Mouse (Mus musculus) cerebellum, adult 9-10 months (tissue): ENCODE results near the gene Srd5a1.
A peak's percentile ranks its signal among the peaks of the same experiment; 100 is the strongest.
"Not testable (repeated sequence)": the region's sequence is repeated elsewhere in the genome, so short reads cannot be mapped to it uniquely, and the experiment has no call there.

Source experiments
- DNase-seq: peaks from one replicate; pipeline ENCODE4 v3.0.0; 2022

The Srd5a1 gene

DNA sequence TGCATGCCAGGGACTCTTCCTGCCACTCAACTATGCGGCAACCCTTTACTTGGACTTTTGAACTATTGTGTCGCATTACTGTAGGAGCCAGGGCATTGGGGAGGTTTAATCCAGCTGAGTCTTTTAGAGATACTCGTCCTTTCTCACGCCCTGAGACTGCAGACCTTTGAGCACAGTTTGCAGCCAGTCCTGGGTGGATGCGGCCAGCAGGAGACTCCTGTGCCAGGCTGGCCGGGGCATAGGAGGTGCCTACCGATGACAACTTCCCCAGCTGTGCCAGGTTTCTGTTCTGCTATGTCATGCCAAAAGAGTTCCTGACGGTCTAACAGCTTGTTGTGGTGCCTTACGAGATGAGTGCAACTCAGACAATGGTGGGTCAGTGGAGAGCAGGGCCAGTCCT lies 42.0 kb downstream of the Srd5a1 start:
- DNase-seq, result no peak

DNA sequence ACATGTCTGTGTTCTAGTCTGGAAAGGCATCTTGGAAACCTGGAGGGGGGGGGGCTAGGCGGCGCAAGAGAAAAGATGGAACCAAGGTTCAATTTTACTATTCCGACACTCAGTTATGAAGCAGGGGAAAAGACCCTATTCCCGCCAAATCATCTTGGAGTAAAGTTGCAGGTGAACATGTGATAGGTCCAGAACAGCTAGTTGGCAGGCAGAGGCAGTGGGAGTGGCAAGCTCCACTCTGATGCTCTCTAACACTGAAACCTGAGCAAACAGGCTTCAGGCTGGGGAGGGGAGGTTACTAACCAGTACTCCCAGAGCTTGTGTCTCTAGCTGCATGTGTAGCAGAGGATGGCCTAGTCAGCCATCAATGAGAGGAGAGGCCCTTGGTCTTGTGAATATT lies 45.8 kb downstream of the Srd5a1 start:
- DNase-seq, result not testable (repeated sequence)

DNA sequence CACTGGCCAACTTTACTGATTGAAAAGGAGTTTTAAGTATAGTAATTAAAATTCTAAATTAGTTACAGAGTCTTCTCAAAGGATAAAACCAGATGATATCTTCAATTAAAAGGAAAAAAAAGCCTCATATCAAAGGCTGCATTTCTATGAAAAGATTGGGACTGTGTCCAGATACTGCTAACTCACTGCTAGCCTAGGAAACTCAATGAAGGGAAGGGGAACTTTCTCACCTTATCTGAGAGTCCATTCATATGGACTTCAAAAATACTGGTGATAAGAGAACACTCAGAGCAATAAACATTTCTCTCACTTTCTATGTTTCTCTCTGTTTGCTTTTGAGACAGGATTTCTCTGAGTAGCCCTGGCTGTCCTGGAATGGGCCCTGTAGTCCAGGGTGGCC lies 46.7 kb downstream of the Srd5a1 start:
- no peak for DNase-seq

DNA sequence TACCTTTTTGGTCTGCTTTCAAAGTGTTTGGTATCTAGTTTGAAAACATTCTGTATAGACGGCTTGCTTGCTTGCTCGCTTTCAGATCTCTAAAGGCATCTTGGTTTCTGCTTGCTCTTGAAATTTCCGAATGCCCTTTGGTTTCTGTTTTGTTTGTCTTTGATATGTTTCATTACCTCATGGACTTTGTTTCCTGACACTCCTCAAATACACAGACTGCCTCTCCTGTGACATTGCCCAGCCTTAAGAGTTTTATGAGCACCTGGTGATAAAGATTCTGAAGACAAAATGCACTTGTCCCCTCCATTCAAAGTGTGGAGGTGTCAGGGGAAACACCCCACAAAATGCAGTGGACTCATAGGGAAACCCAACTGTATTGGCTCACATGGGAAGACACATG lies 47.3 kb downstream of the Srd5a1 start:
- no peak for DNase-seq

DNA sequence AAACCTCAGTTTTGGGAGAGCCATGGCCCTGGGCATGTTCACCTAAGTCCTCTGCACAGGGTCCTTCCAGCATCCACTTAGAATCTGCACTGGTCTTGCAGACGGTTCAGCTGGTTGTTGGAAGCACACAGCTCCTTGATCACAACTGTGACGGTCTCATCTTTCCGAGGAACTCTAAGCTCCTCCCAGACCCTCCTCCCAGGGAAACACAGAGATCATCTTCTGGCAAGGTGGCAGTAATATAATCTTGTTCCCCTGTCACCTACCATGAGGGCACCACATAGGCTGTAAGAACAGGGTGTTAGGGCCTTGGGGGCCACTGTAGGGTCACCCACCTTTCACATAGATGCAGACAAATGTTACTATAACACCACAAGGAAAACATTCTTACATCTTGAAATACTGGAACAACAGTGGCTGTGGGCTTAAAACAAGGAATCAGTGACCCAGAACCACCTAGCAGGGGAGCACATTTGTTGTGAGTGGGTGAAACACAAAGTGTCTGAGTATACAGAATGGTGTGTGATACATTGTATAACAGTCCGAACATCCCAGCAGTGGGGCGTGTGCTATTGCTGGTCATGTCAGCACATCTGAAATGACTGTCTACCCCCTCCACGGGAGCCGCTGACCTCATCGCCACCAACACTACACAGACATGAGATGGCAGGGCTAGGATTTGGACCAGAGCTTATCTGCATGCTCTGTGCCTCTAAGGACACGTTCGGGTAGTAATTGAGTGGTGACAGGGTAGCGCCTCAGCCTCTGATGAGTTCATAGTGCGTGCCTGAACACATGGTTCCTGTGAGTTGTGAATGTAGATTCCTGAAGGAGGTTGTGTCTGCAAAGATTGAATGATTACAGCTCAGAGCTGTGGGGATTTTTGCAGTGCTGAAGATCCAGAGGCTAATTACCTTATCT lies 48.3 kb downstream of the Srd5a1 start:
- no peak for DNase-seq

DNA sequence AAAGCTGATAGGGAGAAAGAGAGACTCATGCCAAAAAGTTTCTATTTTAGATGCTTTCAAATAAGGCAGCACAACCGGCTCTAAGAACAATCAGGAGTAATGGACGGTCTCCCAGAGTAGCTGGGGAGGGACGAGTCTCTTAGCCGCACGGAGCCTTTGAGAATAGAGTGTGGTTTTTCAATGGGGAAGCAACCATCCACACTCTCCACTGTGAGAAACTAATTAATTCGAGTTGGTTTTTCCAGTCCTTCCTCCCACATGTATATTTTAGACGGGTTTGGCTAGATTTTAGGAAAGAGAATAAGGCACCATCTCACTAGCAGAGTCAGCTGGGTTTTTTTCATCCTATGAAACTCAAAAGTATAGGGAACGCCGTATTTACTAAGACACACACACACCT lies 49.2 kb downstream of the Srd5a1 start:
- DNase-seq, result no peak

DNA sequence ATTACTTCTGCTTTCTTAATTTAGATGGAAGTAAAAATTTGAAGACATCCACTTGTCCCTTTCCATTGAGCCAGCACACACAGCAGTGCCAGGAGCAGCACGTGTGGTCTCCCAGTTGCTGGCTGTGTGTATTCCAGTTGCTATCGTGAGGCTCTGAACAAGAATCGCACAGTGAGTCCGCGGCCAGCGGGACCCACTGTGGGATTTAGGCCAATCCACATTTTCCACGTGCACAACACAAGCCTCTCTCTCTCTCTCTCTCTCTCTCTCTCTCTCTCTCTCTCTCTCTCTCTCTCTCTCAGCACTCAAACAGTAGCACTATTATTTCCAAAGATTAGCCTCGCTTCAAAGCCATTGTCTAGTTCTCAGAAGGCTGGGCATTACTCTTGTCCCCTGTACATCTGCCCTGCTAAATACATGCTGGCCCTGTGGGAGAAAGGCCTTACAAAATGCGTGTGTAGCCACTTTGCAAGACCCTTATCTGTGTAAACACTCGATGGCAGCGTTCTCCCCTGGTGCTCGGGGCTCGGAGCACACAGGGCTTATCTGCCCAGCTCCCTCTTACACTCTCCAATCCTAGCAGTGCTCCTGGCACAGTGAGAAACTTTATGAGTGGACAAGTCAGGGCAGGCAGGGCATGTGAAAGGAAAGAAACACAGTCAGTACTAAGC lies 51.8 kb downstream of the Srd5a1 start:
- no peak for DNase-seq

DNA sequence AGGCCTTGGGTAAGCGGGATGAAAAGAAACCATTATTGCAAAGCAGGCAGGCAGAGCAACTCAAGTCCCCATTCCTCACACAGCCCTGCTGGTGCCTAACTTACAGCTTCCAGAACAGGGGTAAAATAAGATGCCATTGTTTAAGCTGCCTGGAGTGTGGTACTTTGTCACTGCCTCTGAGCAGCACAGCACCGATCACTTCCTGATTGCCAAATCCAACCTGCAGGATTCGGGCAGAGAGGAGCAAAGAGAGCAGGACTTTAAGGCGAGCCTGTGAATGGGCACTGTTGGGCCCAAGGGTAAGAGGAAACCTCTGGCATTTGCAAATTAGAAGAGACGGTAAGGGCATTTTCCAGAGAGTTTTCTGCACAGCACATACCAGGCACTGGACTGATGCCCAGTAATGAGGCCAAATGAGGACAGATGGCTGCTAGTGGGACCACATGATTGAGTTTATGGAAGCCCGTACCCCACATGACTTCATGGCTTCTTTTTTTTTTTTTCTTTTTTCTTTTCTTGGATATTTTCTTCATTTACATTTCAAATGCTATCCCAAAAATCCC lies 53.1 kb downstream of the Srd5a1 start:
- peak; percentile 76 for DNase-seq

DNA sequence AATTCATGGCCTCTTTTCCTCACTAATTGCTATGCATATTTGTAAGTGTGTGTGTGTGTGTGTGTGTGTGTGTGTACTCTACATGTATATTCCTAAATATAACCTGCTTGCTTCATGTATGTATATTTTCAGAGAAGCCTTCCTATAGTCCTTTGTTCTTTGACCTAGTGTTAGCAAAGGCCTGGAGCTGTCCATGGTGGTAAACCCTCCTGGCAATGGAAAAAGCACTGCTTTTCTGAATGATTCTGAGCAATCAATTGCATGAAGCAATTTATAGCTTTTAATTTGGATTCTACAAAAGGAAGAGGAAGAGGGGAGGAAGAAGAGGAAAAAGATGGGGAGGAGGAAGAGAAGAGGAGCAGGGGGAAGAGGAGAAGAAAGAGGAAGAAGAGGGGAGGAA lies 54.5 kb downstream of the Srd5a1 start:
- no peak for DNase-seq

DNA sequence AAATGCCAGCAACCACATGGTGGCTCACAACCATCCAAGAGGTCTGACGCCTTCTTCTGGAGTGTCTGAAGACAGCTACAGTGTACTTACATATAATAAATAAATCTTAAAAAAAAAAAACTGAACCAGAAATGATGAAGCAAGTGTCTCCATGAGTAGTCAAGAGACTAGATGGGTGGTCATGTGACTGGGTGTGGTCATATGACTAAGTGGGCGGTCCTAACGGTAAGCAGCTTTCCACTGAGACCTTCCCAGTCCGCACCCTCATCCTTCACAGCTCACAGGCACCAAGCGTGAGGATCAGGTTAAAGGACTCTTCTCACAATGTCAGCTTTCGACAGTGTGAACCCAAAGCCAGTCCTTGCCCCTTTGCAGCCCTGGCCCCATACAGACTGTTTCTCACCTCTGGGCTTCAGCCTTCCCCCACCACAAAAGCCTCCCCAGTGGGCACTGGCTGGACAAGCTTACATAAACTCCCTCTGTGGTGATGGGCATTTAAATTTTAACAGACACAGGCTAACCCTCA lies 55.2 kb downstream of the Srd5a1 start:
- no peak for DNase-seq

DNA sequence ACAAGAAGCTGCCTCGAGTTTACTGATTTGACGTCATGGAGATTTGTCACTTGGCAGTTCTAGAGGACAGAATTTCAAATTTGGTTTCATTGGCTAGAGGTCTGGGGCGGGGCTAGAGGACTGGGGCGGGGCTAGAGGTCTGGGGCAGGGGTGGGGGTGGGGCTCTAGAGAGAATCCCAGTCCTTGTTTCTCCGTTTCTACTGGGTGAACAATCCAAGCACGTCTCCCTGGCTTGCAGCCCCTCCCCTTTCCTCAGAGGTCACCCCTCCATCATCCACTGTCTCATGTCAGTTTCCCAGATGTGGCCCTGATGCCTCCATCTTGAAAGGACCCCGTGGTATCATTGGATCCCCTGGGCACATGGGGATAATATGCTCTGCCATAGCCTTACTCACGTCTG lies 56.2 kb downstream of the Srd5a1 start:
- no peak for DNase-seq

DNA sequence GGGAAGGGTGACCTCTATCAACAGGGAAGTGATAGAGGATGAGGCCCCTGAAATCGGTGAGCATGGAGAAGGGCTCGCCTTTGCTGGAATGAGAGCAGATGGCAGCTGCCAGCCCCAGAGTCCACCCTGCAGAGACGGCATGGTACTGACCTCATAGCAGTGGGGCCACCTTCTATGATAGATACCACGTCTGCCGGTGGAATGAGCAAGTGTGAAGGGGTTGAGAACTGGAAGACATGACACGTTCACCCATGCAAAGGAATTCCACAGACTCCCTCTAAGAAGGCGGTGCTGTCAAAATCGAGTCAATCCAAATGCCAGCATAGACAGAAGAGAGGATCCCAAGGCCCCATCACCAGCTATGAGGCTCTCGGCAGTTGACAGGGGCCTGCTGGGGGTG lies 57.0 kb downstream of the Srd5a1 start:
- no peak for DNase-seq

DNA sequence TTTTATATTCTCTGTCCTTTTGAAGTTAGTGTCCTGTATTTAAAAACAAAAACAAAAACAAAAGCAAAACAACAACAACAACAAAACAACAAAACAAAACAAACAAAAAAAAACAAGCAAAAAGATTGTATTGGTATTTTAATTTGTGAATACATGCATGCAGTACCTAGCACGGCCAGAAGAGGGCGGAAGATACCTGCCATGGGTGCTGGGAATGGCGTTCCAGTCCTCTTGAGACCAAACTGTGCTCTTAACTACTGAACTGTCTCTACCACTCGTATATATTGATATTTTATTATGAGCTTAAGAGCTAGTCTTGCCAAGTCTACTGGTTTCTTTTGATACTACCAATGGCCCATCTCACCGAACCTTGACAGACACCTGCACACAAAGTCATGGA lies 58.2 kb downstream of the Srd5a1 start:
- no peak for DNase-seq

DNA sequence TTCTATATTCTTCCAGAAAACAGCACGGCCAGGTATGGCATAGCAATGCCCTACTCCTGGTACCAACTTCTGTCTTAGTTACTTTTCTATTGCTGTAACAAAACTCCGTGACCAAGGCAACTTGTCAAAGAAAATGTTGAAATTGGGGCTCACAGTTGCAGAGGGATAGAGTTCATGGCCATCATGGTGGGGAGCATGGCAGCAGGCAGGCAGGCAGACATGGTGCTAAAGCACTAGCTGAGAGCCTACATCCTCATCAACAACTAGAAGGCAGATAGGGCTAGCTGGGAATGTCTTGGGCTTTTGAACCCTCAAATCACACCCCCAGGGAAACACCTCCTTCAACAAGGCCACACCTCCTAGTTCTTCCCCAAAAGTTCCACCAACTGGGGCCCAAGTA lies 60.4 kb downstream of the Srd5a1 start:
- no peak for DNase-seq

DNA sequence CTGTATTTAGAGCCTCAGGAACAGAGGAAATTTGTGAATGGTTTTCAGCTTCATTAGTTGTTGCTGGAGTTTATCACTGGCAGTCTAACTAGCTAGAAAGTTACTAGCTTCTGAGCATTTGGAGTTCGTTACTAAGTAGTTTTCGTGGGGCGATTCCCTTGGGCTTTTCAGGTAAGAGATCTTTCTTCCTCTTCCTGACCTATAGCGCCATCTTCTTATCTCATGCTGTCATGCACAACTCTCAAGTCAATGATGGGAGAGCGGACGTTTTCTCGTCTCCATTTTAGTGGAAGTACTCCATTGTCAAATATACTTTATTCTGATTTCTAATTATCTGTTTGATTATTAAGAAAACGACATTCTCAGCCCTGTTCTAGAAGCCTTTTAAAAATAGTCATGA lies 61.3 kb downstream of the Srd5a1 start:
- no peak for DNase-seq

DNA sequence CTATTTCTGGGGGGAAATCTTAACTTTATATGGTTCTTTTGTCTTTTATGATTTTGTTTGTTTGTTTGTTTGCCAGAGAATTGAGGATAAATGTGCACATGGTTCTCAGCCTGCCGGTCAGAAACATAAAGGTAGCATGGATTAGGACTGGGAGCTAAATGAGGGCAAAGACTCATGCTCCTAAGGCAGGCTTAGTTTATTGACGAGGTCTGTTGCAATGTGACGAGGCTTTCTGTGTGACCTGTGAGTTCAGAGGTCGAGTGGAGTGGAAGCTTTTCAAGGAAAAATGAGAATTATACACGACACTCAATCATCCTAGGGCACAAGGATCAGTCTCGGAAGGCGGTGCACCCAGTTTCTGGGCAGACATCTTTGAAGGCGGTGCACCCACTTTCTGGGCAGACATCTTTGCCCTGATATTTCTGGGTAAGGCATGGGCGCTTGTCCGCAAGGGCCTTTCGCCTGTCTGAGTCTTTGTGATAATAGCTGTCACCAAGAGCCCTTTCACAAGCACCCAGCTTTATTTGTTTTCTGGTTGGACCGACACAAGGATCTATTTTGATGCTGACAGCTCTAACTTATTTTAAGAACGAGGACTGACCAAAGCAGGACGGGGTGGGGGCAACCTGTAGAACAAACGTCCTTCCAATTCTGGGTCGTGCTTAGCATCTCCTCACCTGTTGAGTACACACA lies 63.6 kb downstream of the Srd5a1 start:
- DNase-seq, result no peak

DNA sequence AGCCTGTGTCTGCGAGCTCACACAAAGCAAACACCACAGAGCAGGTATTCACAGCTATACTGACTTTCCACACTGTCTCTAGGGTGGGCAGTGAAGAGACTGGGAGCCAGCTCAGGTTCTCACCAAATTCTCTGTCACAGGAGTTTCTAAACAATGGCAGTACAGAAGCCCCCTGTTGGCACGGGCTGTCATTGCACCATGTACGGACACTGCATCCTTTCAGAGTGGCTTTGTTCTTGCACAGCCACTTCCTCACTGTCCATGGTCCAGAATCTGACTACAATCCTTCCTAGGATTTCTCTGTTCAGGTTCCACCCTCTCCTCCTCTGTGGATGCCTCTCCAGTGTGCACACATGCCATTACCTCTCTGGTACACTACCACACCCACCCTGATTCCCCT lies 66.2 kb downstream of the Srd5a1 start:
- DNase-seq, result no peak

DNA sequence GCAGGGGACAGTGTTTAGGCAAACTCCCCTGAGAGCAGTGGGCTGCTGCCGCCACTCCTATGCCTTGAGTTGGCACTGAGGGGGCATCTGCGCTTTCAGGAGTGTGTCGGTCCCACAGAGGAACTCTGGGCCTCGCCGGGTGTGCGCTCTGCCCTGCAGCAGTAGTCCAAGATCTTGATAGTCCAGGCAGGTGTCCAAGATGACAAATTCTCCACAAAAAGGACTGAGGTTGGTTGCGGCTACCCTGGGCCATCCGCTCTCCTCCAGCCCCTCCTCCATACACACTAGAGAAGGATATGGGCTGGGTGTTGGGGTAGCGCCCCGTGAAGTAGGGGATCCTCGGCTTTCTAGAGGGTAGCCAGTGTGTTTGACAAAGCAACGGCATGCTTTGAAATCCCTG lies 67.6 kb downstream of the Srd5a1 start:
- no peak for DNase-seq

DNA sequence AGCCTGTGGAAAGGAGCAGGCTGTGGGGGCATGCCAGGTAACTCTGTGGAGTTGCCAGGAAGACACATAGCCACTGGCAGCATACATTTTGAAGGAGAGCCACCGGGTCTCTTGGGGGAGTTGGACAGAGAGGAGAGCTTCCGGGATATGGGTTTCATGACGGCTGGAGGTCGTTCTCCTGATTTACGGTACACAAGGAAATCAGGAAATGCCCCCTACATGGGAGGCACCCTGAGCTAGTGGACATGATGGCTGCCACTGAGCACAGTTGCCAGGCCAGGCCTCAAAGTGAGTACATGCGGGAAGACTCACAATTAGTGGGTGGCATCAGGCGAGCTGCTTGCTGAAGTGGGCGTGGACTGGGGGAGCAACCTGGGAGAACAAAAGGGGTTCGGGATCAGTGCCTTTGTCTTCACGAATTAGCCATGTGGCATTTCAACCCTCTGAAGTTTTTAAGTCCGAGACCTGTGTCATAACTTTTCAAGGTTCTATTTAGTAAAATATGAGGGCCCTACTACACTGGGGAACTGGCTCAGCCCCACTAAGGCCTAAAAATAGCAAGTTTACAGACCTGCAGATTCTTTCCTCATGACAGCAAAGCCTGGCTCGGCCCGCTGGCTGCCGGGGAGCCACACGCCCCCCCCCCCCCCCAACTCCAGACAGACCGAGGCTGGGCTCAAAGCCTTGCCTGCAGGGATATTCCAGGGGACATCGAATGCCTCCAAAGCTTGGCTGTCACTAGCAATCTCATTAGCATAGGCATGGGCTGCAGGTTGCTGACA lies 68.5 kb downstream of the Srd5a1 start:
- DNase-seq, result peak; percentile 8

DNA sequence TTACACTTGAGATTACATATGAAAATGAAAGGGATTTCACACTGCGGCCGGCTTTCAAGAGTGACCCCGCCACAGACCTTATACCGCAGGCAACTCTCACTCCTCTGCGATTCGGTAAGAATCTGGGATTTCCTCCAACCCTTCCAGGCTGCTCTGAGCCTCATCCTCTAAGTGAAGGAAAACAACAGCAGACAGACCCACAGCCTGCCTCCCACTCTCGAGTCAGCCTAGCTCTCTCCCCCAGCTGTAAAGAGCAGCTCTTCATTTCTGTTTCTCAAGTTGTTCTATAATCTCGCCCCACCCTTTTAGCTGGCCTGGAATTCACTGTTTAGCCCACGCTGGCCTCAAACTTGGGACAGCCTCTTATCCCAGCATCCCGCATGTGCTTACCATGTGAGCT lies 69.5 kb downstream of the Srd5a1 start:
- peak; percentile 15 for DNase-seq

DNA sequence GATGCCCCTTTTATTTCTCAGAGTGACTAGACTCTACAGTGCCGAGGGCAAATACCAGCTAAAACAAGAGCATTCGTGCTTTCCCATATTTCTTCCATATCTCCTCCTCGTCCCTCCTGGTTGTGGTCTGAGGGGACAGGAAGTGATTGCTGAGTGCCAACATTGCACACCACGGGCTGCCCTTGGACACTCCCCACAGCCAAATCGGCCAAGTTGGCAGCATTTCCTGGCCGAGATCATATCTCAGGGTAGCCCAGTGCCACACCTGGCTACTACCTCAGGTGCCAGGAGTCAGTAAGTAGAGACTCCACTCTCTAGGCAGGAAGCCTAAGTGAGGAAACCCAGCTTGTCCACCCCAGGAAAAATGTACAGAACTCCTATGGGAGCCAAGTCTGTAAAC lies 70.0 kb downstream of the Srd5a1 start:
- DNase-seq, result peak; percentile 45

DNA sequence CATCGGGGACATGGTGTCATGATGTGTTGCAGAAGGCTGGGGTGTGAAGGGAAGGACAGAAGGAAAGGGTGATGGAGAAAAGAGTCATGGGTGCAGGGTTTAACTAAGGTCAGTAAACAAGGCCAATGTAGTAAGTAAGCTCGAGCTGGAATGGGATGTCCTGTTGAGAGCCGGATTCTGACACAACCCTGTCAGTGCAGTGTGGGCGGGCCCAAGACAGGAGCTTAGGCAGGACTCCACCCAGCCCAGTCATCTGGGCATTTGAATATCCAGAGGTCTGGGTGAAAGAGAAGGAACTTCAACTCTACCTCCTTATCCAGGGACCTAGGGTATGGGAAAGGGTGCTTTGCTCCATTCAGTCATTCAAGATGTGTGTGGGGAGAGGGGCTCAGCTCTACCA lies 72.9 kb downstream of the Srd5a1 start:
- peak; percentile 13 for DNase-seq
